Mouse (Mus musculus) forebrain, embryonic 11.5 days (tissue): ENCODE measurements around the gene Nlrp6. TPM values are rescaled to one million over a fixed set of nuclear protein-coding genes. Genes with fewer than 3 reads are reported as not detected.

Source experiments
- ATAC-seq: fragments of 200-750 bp; cut with Nextera tagmentation; replicated peaks from 2 replicates; pipeline ENCODE4 v1.8.0; 2017; ENCODE audit warnings: moderate TSS enrichment; ENCODE audit not compliant: low FRiP score
- DNase-seq: peaks from one replicate; pipeline ENCODE4 v3.0.0-alpha.2; 2017; ENCODE audit warnings: low spot score
- H3K27ac ChIP-seq: fragments of 300-500 bp; sonication (generic); 2 replicates; pipeline ENCODE4 v1.5.1; 2014; ENCODE audit warnings: low read depth, low read length
- H3K27me3 ChIP-seq: fragments of 300-500 bp; sonication (generic); 2 replicates; pipeline ENCODE4 v1.6.1; 2014; ENCODE audit warnings: mild to moderate bottlenecking, low read length, mixed read lengths; ENCODE audit not compliant: control insufficient read depth, insufficient read depth
- H3K36me3 ChIP-seq: fragments of 300-500 bp; sonication (generic); 2 replicates; pipeline ENCODE4 v1.6.1; 2014; ENCODE audit warnings: mild to moderate bottlenecking, low read length, moderate library complexity, mixed read lengths; ENCODE audit not compliant: control insufficient read depth, insufficient read depth
- H3K4me1 ChIP-seq: fragments of 300-500 bp; sonication (generic); replicated peaks from 2 replicates; pipeline ENCODE4 v1.6.1; 2014; ENCODE audit warnings: low read length, mixed read lengths; ENCODE audit not compliant: control insufficient read depth, insufficient read depth
- H3K4me2 ChIP-seq: fragments of 300-500 bp; sonication (generic); 2 replicates; pipeline ENCODE4 v1.6.1; 2014; ENCODE audit warnings: low read depth, mild to moderate bottlenecking, low read length, moderate library complexity, mixed read lengths; ENCODE audit not compliant: severe bottlenecking
- H3K4me3 ChIP-seq: fragments of 300-500 bp; sonication (generic); 2 replicates; pipeline ENCODE4 v1.5.1; 2014; ENCODE audit warnings: low read depth, low read length
- H3K9ac ChIP-seq: fragments of 300-500 bp; sonication (generic); 2 replicates; pipeline ENCODE4 v1.6.1; 2014; ENCODE audit warnings: low read length
- H3K9me3 ChIP-seq: fragments of 300-500 bp; sonication (generic); 2 replicates; pipeline ENCODE4 v1.6.1; 2016; ENCODE audit warnings: low read length, mixed read lengths; ENCODE audit not compliant: control insufficient read depth
- WGBS: fragments of 180-500 bp; shearing (Covaris S2); extraction: QIAGEN DNeasy Blood & Tissue Kit; methylation state at CpG from one replicate; pipeline ENCODE4 v1.1.7; 2014; 5-methylcytosine and 5-hydroxymethylcytosine counted together
- polyA plus RNA-seq: library from polyadenylated mRNA; unstranded; fragments of >200 nt; fragmentation: Nextera tagmentation; extraction: Ambion mirVana; gene quantifications from 2 replicates; pipeline ENCODE4 v1.2.1, GENCODE M21; 2014

Nlrp6 gene
- polyA plus RNA-seq, result 0.11 and 0.37 TPM in 2 replicates

- 75% methylated on average over 8 of the region's 8 CpGs for WGBS
- no peak within 1 kb of the TSS for H3K9ac ChIP-seq
- no peaks in the 10 kb centered on the region for H3K9me3 ChIP-seq
- no peak within 1 kb of the TSS for H3K27ac ChIP-seq
- H3K4me3 ChIP-seq, result no peak within 1 kb of the TSS
- H3K36me3 ChIP-seq, result no peaks in the 10 kb centered on the region
- no peak within 1 kb of the TSS for H3K4me2 ChIP-seq
- no peak for DNase-seq
- peaks cover 6% of the 10 kb centered on the region; the same call in 1 of the 2 replicates for H3K4me1 ChIP-seq
- no peak for ATAC-seq
- peaks cover 52% of the 10 kb centered on the region for H3K27me3 ChIP-seq
These were observed at the start of gene Nlrp6 for GRCm38 (mm10) chr7:140920418-140921029. Nlrp6 (plus strand) TSS chr7:140920902.

GRCm38 (mm10) chr7:140874224-140874623 lies 46.5 kb upstream of the Nlrp6 start:
- H3K4me3 ChIP-seq, result no peak overlapping the region
- no peaks in the 10 kb centered on the region for H3K27me3 ChIP-seq
- H3K36me3 ChIP-seq, result no peaks in the 10 kb centered on the region
- ATAC-seq (no peak), DNase-seq (no peak)
- H3K9me3 ChIP-seq, result no peaks in the 10 kb centered on the region
- no peaks in the 10 kb centered on the region for H3K4me1 ChIP-seq
- no peak overlapping the region for H3K4me2 ChIP-seq
- no peak overlapping the region for H3K27ac ChIP-seq
- H3K9ac ChIP-seq, result no peak overlapping the region
- 87% methylated on average over 4 of the region's 4 CpGs for whole genome bisulfite sequencing

DNA sequence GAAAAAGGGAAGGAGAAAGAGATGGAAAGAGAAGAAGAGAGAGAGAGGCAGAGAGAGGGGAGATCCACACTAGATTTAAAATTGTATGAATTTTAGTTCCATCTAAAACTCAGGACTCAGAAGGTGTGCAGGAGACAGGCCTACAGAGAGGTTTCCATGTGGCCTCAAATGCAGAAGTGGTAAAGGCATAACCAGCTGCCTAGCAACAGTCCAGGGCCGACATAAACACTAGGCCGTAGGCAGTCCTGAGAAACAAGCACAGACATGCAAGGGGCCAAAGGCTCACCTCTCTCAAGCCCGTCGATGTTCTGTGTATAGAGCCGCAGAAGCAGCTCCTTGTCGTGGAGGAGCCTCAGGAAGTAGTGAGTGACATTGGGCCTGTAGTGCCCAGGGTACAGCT lies 43.3 kb upstream of the Nlrp6 start:
- no peak overlapping the region for H3K27ac ChIP-seq
- no peaks in the 10 kb centered on the region for H3K9me3 ChIP-seq
- no peak overlapping the region for H3K4me2 ChIP-seq
- ATAC-seq (no peak), DNase-seq (no peak)
- H3K4me3 ChIP-seq, result no peak overlapping the region
- no peaks in the 10 kb centered on the region for H3K27me3 ChIP-seq
- no peaks in the 10 kb centered on the region for H3K4me1 ChIP-seq
- H3K9ac ChIP-seq, result no peak overlapping the region
- no peaks in the 10 kb centered on the region for H3K36me3 ChIP-seq
- 90% methylated on average over 6 of the region's 6 CpGs for WGBS

DNA sequence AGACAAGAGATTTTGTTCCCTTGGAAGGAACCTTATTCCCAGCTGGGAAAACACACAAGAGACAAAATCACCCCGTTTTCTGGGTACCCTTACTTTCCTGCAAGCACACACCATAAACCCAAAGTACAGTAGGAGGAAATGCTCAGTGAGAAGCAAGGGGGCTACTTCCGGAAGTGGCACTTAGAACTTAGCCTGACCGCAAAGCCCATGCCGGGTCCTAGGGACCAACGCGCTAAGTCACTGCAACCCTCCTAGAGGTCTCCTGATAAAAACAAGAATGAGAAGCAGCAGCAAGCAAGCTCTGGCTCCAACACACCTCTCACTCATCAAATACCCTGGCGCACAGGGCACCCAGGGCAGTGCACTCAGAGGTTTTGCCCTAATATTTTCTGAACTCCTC lies 41.3 kb upstream of the Nlrp6 start:
- ATAC-seq, result no peak
- no peaks in the 10 kb centered on the region for H3K27me3 ChIP-seq
- H3K9ac ChIP-seq, result no peak overlapping the region

DNA sequence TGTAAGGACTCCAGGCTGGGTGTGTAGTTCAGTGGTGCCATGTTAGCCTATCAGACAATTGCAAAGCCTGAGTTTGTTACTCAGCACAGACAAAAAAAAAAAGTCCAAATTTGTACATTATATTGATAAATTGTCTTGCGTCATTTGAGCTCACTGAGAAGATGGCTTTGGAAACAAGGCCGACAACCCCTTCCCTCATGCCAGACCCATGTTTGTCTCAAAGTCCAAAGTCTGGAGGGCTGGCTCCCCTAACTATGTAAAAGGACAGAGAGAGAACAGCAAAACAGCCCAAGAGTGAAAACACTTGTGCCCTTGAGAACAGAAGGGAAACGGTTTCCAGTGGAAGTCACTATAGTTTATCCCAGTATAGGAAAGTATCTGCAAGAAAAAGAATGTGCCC lies 40.3 kb upstream of the Nlrp6 start:
- Histone ChIP-seq H3K4me2 (no peak overlapping the region), H3K9me3 (no peaks in the 10 kb centered on the region), H3K9ac (no peak overlapping the region), H3K4me1 (peaks cover 3% of the 10 kb centered on the region; the same call in 1 of the 2 replicates), H3K27me3 (no peaks in the 10 kb centered on the region), H3K27ac (no peak overlapping the region), H3K4me3 (no peak overlapping the region), H3K36me3 (no peaks in the 10 kb centered on the region)
- no peak for DNase-seq
- 90% methylated on average over 3 of the region's 3 CpGs for WGBS
- no peak for ATAC-seq

More for the DNA sequence above, 41.3 kb upstream of the Nlrp6 start:
- no peak overlapping the region for H3K4me2 ChIP-seq
- no peaks in the 10 kb centered on the region for H3K36me3 ChIP-seq
- H3K4me3 ChIP-seq, result no peak overlapping the region
- H3K27ac ChIP-seq, result no peak overlapping the region
- peaks cover 3% of the 10 kb centered on the region; the same call in 1 of the 2 replicates for H3K4me1 ChIP-seq
- DNase-seq, result no peak
- 89% methylated on average over 7 of the region's 7 CpGs for WGBS
- H3K9me3 ChIP-seq, result no peaks in the 10 kb centered on the region

GRCm38 (mm10) chr7:140880865-140881515 lies 39.7 kb upstream of the Nlrp6 start:
- ATAC-seq, result no peak
- no peak overlapping the region for H3K27ac ChIP-seq
- H3K36me3 ChIP-seq, result no peaks in the 10 kb centered on the region

DNA sequence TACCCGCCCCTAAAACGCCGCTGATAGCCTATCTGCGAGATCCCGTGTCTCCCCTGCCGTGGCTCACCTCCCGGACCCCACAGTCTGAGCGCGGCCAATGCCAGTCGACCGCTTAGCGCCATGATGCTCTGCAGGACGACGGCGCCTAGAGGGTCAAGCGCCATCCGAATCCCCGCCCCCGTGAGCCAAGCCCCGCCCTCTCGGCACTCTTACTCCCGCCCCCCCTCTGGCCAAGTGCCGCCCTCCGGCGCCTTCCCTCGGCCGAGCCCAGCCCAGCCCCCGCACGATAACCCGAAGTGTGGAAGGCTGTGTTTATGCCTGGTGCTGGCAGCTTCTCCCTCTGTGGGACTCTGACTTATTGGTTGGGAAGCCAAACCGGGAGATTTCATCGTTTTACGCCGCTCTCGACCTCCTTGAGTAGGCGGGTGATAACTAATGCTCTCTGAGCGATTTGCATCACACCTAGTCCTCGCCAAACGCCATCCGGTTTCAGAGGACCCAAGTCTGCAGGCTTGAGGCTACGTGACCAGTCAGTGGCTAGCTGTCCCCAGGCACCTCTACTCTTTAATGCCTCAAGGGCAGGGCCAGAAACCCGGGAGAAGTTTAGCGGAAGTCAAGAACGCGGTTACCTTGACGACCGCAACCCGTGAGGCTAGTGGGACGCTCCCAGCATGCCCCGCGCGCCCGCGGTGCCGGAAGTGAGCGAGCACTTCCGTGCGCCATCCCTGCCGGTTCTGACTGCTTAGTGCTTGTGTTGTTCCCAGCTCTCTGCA lies 38.8 kb upstream of the Nlrp6 start, which contains the start of the genes Psmd13 and Sirt3:
Gene Psmd13 (plus strand): TSS at position 273 of the 773 bp plus-strand sequence.
Gene Sirt3 (minus strand): TSS at position 614 of the 773 bp plus-strand sequence.
- Histone ChIP-seq H3K27me3 (no peaks in the 10 kb centered on the region), H3K27ac (peak within 1 kb of the TSS; percentile 66), H3K9ac (peak within 1 kb of the TSS; percentile 81), H3K4me3 (peak within 1 kb of the TSS; percentile 91), H3K9me3 (no peaks in the 10 kb centered on the region), H3K4me1 (peaks cover 3% of the 10 kb centered on the region; the same call in 1 of the 2 replicates), H3K36me3 (peaks cover 4% of the 10 kb centered on the region; the same call in 1 of the 2 replicates), H3K4me2 (peak within 1 kb of the TSS; percentile 82)
- WGBS, result under 1% methylated on average over 59 of the region's 59 CpGs
- peak; percentile 94 for DNase-seq
- peak; percentile 96 for ATAC-seq

More at GRCm38 (mm10) chr7:140880865-140881515, 39.7 kb upstream of the Nlrp6 start:
- Histone ChIP-seq H3K4me3 (peak overlapping the region; percentile 91), H3K4me1 (peaks cover 3% of the 10 kb centered on the region; the same call in 1 of the 2 replicates), H3K9ac (peak overlapping the region; percentile 81), H3K9me3 (no peaks in the 10 kb centered on the region), H3K4me2 (peak overlapping the region; percentile 82), H3K27me3 (no peaks in the 10 kb centered on the region)
- 35% methylated on average over 8 of the region's 8 CpGs for WGBS
- DNase-seq, result no peak

- WGBS, result under 1% methylated on average over 12 of the region's 12 CpGs
- Histone ChIP-seq H3K27ac (peak overlapping the region; percentile 20; the same call in 1 of the 2 replicates), H3K27me3 (no peaks in the 10 kb centered on the region), H3K9me3 (no peaks in the 10 kb centered on the region), H3K4me1 (peaks cover 3% of the 10 kb centered on the region; the same call in 1 of the 2 replicates), H3K4me3 (peak overlapping the region; percentile 91), H3K4me2 (peak overlapping the region; percentile 82), H3K9ac (peak overlapping the region; percentile 81), H3K36me3 (peaks cover 4% of the 10 kb centered on the region; the same call in 1 of the 2 replicates)
- no peak for DNase-seq
- no peak for ATAC-seq
These were observed 38.3 kb upstream of the Nlrp6 start for GRCm38 (mm10) chr7:140882469-140882803.
